In genomic region chr17:93158280-93158851, GRCm38 (mm10) we compare ENCODE assay signal across 8 mouse cellular contexts. TPM values are rescaled to one million over a fixed set of nuclear protein-coding genes. Genes with fewer than 3 reads are reported as not detected.
A peak's percentile ranks its signal among the peaks of the same experiment; 100 is the strongest.
DNase-seq lines count a peak whose midpoint lies in the region; ATAC-seq lines count a peak whose summit lies in the region.

No protein-coding gene starts in this region.

- no peaks in the 10 kb centered on the region for H3K4me1 ChIP-seq in embryonic facial prominence, embryonic 11.5 days (ENCODE audit: control insufficient read depth, insufficient read depth, low read length)

- H3K36me3 ChIP-seq in embryonic facial prominence, embryonic 11.5 days (replicated peaks; ENCODE audit: control insufficient read depth, insufficient read depth, low read depth, low read length): no peaks in the 10 kb centered on the region

- H3K27me3 ChIP-seq in embryonic facial prominence, embryonic 11.5 days (ENCODE audit: control insufficient read depth, insufficient read depth, low read length): no peaks in the 10 kb centered on the region

- no peak overlapping the region for H3K4me3 ChIP-seq in embryonic facial prominence, embryonic 11.5 days (ENCODE audit: low read depth, low read length)

- peak; percentile 6 to 31 for DNase-seq in spleen, postnatal 10 days (ENCODE audit: low spot score in 2 of 2)
- DNase-seq in spleen, postnatal 36 days (ENCODE audit: low spot score in 2 of 2): no peak
- peak; percentile 78 for DNase-seq in adrenal gland, postnatal 10 days
- peak; percentile 84 for DNase-seq in embryonic facial prominence, embryonic 11.5 days (ENCODE audit: low spot score)
- DNase-seq in kidney, adult 18-20 months: peak; percentile 50
- DNase-seq in left cerebral cortex, postnatal 4 days: peak; percentile 63
- peak; percentile 67 for DNase-seq in neural tube, embryonic 10.5 days (ENCODE audit: extremely low spot score, low spot score)
- no peak for DNase-seq in spleen, postnatal 14 days (ENCODE audit: low spot score in 2 of 2)

- no peak overlapping the region for H3K27ac ChIP-seq in embryonic facial prominence, embryonic 11.5 days (replicated peaks; ENCODE audit: low read depth, low read length)

- no peak overlapping the region for H3K4me2 ChIP-seq in embryonic facial prominence, embryonic 11.5 days (ENCODE audit: low read depth, low read length)

- intact Hi-C loops in left cerebral cortex, postnatal 4 days (cut with DNase I): loop anchor here (5.0 kb wide), 1 partner anchor 1579 kb away; no protein-coding TSS in a partner anchor

- 35% methylated on average over 1 of the region's 1 CpGs for WGBS in embryonic facial prominence, embryonic 11.5 days

- no peak for ATAC-seq in embryonic facial prominence, embryonic 11.5 days (replicated peaks; ENCODE audit: insufficient number of reproducible peaks, low FRiP score, low TSS enrichment, low read depth)

- H3K9ac ChIP-seq in embryonic facial prominence, embryonic 11.5 days (replicated peaks; ENCODE audit: low read length): no peak overlapping the region

- no peaks in the 10 kb centered on the region for H3K9me3 ChIP-seq in embryonic facial prominence, embryonic 11.5 days (replicated peaks; ENCODE audit: control insufficient read depth, low read length)

RNA-seq across cellular contexts. Expression of gene Adcyap1, which starts 40.5 kb away (rescaled TPM):
- under 1 TPM in 1 of 2 experiments, not detected in 1; 0.15 TPM for total RNA-seq in adrenal gland, postnatal 10 days (2021)
- polyA plus RNA-seq in embryonic facial prominence, embryonic 11.5 days (2014; fragmentation: Nextera tagmentation; extraction: Ambion mirVana): 3.1 and 3.9 TPM in 2 replicates
- 10 to 100 TPM; 24.0 to 28.1 TPM for total RNA-seq in left cerebral cortex, postnatal 4 days (2021)

Comparison
In these comparisons a context has a peak if more than half of its experiments do, and no peak if none do; other contexts are left out.
1. DNase-seq: peak in spleen, postnatal 10 days (2 of 2), adrenal gland, postnatal 10 days (single experiment), embryonic facial prominence, embryonic 11.5 days (single experiment), kidney, adult 18-20 months (single experiment), left cerebral cortex, postnatal 4 days (single experiment) and neural tube, embryonic 10.5 days (single experiment); none in spleen, postnatal 36 days (0 of 2) and spleen, postnatal 14 days (0 of 2).
2. RNA of gene Adcyap1, which starts 40.5 kb away (total RNA-seq): 24.0 to 28.1 TPM in left cerebral cortex, postnatal 4 days; 0.15 TPM in adrenal gland, postnatal 10 days; every median in the first group is over 10 times any median in the second.